Mouse (Mus musculus) lung, postnatal 0 days (tissue): Measurements from ENCODE around the gene Hist2h3c1.

Experiments
- CTCF ChIP-seq: IDR thresholded peaks from 2 replicates; pipeline ENCODE4 v1.5.1; 2016; ENCODE audit warnings: antibody characterized with exemption, mild to moderate bottlenecking
- EP300 ChIP-seq: IDR thresholded peaks from 2 replicates; pipeline ENCODE4 v1.6.1; 2016; ENCODE audit warnings: antibody characterized with exemption, mild to moderate bottlenecking, control low read depth

DNA sequence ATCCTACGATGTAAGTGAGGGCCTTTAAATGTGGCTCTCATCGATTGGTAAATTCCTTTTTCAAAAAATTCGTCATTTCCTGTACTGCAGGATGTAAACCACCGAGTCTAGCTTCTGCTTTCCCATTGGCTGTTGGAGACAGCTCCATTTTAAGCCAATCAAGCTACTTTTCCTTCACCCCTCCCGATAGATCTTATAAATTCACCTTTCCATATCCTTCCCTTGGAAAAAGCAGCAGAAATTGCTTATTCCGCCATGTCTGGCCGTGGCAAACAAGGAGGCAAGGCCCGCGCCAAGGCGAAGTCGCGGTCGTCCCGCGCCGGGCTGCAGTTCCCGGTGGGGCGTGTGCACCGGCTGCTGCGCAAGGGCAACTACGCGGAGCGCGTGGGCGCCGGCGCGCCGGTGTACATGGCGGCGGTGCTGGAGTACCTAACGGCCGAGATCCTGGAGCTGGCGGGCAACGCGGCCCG, 26.8 kb upstream of the Hist2h3c1 start, which contains the start of the genes Bola1 and Hist2h2ab:
- peak; percentile 60; the same call in 1 of the 2 replicates for TF ChIP-seq EP300
- TF ChIP-seq CTCF: no peak
